Mouse (Mus musculus) mammary gland, adult 2 months (tissue): Measurements from ENCODE around the gene Abl2. TPM values are rescaled to one million over a fixed set of nuclear protein-coding genes. Genes with fewer than 3 reads are reported as not detected.

ENCODE experiments used
- polyA plus RNA-seq: library from polyadenylated mRNA; depleted of rRNA; stranded (reverse); fragments of >200 nt; gene quantifications from 2 replicates; pipeline ENCODE4 v1.2.3, GENCODE M21; 2012; ENCODE audit warnings: low replicate concordance; rRNA removed

Gene Abl2
- polyA plus RNA-seq: 8.1 and 9.2 TPM in 2 replicates

DNA sequence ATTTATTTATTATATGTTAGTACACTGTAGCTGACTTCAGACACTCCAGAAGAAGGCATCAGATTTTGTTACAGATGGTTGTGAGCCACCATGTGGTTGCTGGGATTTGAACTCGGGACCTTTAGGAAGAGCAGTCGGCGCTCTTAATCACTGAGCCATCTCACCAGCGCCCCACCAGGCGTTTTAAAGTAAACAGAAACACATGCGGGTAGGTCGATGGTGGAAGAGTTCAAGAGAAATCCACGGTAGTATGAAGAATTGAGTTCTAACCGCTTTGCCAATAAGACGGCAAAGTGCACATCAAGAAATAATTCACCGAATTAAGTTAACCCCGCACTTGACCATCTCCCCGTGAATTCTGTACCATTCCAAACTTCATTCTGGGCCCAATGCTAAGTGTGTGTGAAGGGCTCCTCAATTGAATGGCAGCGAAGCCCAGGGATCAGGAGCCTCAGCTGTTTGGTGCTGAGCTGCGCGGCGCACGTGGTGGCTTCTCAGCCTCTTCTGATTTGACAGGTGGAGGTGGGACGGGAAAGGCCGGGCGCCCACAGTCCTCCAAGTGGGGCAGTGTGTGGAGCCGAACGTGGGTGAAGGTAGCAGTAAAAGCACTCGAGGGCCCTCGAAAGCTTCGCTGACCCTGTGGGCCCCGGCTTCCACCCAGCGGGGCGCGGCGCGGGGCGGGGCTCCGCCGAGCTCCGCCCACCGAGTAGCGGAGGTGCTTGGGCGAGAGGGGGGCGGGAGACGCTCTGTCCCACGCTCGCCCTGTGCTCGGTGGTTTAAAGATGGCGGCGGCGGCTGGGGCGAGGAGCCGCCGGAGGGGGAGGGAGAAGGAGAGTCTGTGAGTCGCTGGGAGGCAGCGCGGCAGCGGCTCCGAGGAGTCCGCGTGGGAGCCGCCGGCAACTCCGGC, at the start of gene Abl2:
Abl2 (plus strand) TSS at position 763 of the 907 bp plus-strand sequence.

DNA sequence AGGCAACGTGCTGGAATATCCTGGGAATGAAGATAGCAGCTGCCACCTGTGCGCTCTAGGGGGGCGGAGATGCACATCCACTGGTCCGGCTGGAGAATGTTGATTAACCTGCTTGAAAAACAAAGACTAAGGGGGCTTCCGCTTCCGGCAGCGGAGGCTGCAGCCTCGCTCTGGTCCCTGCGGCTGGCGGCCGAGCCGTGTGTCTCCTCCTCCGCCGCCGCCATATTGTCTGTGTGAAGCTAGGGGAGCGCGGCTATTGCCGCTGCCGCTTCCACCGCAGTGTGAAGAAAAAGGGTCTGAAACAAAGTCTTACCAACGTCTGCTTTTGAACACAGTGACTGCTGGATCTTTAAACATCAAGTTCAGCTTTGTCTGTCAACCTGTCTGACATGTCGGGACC, 34.7 kb upstream of the Abl2 start, which contains the start of gene Gm10031:
Gm10031 (plus strand) TSS at position 171 of the 400 bp plus-strand sequence.

DNA sequence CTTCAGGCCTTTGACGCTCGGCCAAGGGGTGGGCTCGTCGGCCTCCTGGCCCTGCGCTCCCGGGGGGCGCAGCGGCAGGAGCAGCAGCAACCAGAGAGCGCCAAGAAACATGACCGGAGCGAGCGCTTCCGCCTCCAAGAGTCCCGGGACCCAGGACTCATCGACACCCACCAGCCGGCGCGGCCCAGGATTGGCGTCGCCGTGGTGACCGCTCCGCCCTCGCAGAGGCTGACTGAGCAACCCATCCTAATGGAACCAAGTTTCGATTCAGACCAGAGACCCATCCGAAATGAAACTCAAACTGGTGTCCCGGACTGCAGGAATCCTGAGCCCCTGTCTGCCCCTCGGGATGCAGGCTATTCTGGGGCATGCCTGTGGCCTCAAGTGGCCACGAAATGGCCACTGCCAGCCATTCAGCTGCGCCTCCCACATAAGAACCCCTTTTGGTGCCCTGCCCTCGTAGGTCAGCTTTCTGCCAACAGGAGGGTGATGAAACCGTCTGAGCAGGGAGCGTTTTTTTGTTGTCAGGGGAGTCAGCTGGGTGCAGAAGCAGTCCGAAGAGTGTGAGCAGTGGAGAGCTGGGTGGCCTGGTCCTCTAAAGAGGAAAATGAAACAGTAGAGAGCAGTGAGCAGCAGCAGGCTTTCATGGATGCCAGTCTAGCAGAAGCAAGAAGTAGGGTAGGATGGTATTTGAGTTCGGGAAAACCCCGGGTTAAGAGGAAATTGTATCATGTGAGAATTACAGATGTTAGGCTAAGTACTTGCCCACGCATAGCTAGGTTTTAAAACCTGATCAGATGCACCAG, 115.8 kb downstream of the Abl2 start, which contains the start of gene Tor3a:
Tor3a (minus strand) TSS at position 162 of the 806 bp plus-strand sequence.

Other genes starting within 250 kb of the Abl2 start
- gene Nphs2, start 248.1 kb upstream of the Abl2 start, polyA plus RNA-seq: not detected in 2 replicates
- 2.9 and 8.3 TPM in 2 replicates for gene Gm2000, start 192.7 kb upstream of the Abl2 start, polyA plus RNA-seq
- 0.10 TPM in 1 of 2 replicates, not detected in the other for gene Axdnd1, start 137.6 kb upstream of the Abl2 start, polyA plus RNA-seq
- 19.3 and 44.4 TPM in 2 replicates for gene Soat1, start 84.5 kb upstream of the Abl2 start, polyA plus RNA-seq
- 13.3 and 17.2 TPM in 2 replicates for gene Gm10031, start 34.8 kb upstream of the Abl2 start, polyA plus RNA-seq
- 34.5 and 104 TPM in 2 replicates for gene Tor3a, start 115.6 kb downstream of the Abl2 start, polyA plus RNA-seq
- 13.6 and 22.9 TPM in 2 replicates for gene Fam20b, start 160.3 kb downstream of the Abl2 start, polyA plus RNA-seq